Mouse (Mus musculus): Measurements from ENCODE around the gene Wasf2. TPM values are rescaled to one million over a fixed set of nuclear protein-coding genes. Genes with fewer than 3 reads are reported as not detected.

Wasf2 gene
- total and polyA plus RNA-seq, 3 experiments: 14.9 to 59.5 (median 21.7) TPM

DNA sequence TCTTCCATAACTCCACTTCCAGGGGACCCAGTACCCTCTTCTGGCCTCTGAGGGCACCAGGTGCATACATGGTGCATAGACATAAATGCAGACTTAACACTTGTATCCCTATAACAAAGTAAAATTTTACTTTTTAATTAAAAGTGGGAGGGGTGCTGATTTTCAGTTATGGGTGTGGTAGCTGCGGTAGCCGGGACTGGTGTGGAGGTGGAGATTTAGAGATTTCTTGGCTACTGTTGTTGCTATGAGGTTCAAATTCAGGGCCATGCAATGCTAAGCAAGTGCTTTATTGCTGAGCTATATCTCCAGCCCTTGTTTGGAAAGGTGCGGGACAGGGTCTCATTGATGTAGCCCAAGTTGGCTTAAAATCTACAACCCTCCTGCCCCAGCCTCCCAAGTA is 88.4 kb downstream of the Wasf2 start:
- in situ Hi-C loops (cut with MboI; ENCODE audit: low pct_ligation_motif_present, low pct_unique_long_range_greater_than_20kb, low sequenced_read_pairs) (no loop called here), dilution Hi-C loops (cut with MboI; ENCODE audit: extremely low pct_ligation_motif_present, extremely low pct_unique_long_range_greater_than_20kb, low sequenced_read_pairs) (no loop called here)
- no peak overlapping the region for H3K9ac ChIP-seq (ENCODE audit: insufficient read depth, low read depth)
- H3K27me3 ChIP-seq (replicated peaks): peaks cover 56% of the 10 kb centered on the region
- DNase-seq (ENCODE audit: extremely low read depth): no peak
- no peak overlapping the region for H3K4me3 ChIP-seq (replicated peaks in 1 of 3; ENCODE audit: low read depth in 2 of 3, low read length in 2 of 3, poor library complexity in 1 of 3)
- H3K79me2 ChIP-seq (replicated peaks; ENCODE audit: control insufficient read depth, extremely low read depth, insufficient read depth, poor library complexity, severe bottlenecking): no peaks in the 10 kb centered on the region
- no peak overlapping the region for H3K27ac ChIP-seq (ENCODE audit: insufficient read depth, low read depth)
- H3K36me3 ChIP-seq (replicated peaks in 1 of 2; ENCODE audit: control insufficient read depth in 1 of 2, insufficient read depth in 1 of 2, low read length in 1 of 2): no peaks in the 10 kb centered on the region
- TF ChIP-seq JUND (conservative IDR thresholded peaks at IDR 0.05; ENCODE audit: low read depth, low read length): no peak
- TF ChIP-seq ZNF384 (IDR thresholded peaks at IDR 0.05; ENCODE audit: low read depth, low read length): no peak
- TF ChIP-seq USF1 (IDR thresholded peaks at IDR 0.05; ENCODE audit: low read depth, low read length): no peak
- TF ChIP-seq RAD21 (IDR thresholded peaks at IDR 0.05; ENCODE audit: low read depth, low read length): no peak
- TF ChIP-seq NELFE (IDR thresholded peaks at IDR 0.05; ENCODE audit: low read depth, low read length): no peak
- TF ChIP-seq ZC3H11A (IDR thresholded peaks at IDR 0.05; ENCODE audit: low read depth, low read length): no peak
- TF ChIP-seq MEF2A (IDR thresholded peaks at IDR 0.05; ENCODE audit: borderline replicate concordance, low read depth, low read length): no peak
- no peak for TF ChIP-seq ELF1 (IDR thresholded peaks at IDR 0.05; ENCODE audit: low read depth, low read length)
- TF ChIP-seq HCFC1 (IDR thresholded peaks at IDR 0.05; ENCODE audit: low read depth, low read length): no peak
- peaks cover 4 to 14% of the 10 kb centered on the region in 2 experiments for H3K4me1 ChIP-seq (ENCODE audit: control insufficient read depth in 1 of 2, insufficient read depth in 2 of 2)
- no peak overlapping the region for H3K4me2 ChIP-seq (ENCODE audit: insufficient read depth, low read depth, poor library complexity, severe bottlenecking)
- H3K9me3 ChIP-seq (replicated peaks; ENCODE audit: low read length): no peaks in the 10 kb centered on the region

DNA sequence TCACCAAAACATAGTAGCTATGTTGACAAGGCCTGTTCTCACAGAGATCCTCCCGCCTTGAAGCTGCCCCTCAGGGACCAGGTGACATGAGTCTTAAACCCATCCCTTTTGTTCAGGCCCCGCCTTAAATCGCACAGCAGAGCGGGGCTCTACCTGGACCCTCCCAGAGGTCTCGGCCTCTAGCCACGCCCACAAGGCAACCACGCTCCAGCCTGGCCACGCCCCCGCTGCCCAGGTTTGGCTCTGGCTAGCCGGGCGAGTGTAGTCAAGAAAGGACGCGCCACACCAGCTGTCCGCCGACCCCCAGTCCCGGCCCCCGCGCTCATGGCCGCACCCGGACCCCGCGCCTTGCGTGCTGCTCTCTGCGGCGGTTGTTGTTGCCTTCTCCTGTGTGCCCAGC is 90.4 kb downstream of the Wasf2 start:
- Histone ChIP-seq H3K27me3 (replicated peaks) (peaks cover 56% of the 10 kb centered on the region), H3K4me3 (replicated peaks in 1 of 3; ENCODE audit: low read depth in 2 of 3, low read length in 2 of 3, poor library complexity in 1 of 3) (no peak overlapping the region), H3K27ac (ENCODE audit: insufficient read depth, low read depth) (no peak overlapping the region), H3K4me1 (ENCODE audit: control insufficient read depth in 1 of 2, insufficient read depth in 2 of 2) (peaks cover 4 to 14% of the 10 kb centered on the region in 2 experiments), H3K9ac (ENCODE audit: insufficient read depth, low read depth) (no peak overlapping the region), H3K36me3 (replicated peaks in 1 of 2; ENCODE audit: control insufficient read depth in 1 of 2, insufficient read depth in 1 of 2, low read length in 1 of 2) (no peaks in the 10 kb centered on the region), H3K4me2 (ENCODE audit: insufficient read depth, low read depth, poor library complexity, severe bottlenecking) (no peak overlapping the region), H3K79me2 (replicated peaks; ENCODE audit: control insufficient read depth, extremely low read depth, insufficient read depth, poor library complexity, severe bottlenecking) (no peaks in the 10 kb centered on the region), H3K9me3 (replicated peaks; ENCODE audit: low read length) (no peaks in the 10 kb centered on the region)
- DNase-seq (ENCODE audit: extremely low read depth): no peak
- in situ Hi-C loops (cut with MboI; ENCODE audit: low pct_ligation_motif_present, low pct_unique_long_range_greater_than_20kb, low sequenced_read_pairs): no loop called here
- dilution Hi-C loops (cut with MboI; ENCODE audit: extremely low pct_ligation_motif_present, extremely low pct_unique_long_range_greater_than_20kb, low sequenced_read_pairs): no loop called here
- TF ChIP-seq UBTF (IDR thresholded peaks at IDR 0.05; ENCODE audit: low read depth, low read length) (no peak), CTCF (conservative IDR thresholded peaks at IDR 0.05 in 1 of 2, IDR thresholded peaks at IDR 0.05 in 1 of 2; ENCODE audit: low read depth in 2 of 2, low read length in 2 of 2) (no peak), POLR2A (IDR thresholded peaks at IDR 0.05; ENCODE audit: low read depth, low read length) (no peak)

DNA sequence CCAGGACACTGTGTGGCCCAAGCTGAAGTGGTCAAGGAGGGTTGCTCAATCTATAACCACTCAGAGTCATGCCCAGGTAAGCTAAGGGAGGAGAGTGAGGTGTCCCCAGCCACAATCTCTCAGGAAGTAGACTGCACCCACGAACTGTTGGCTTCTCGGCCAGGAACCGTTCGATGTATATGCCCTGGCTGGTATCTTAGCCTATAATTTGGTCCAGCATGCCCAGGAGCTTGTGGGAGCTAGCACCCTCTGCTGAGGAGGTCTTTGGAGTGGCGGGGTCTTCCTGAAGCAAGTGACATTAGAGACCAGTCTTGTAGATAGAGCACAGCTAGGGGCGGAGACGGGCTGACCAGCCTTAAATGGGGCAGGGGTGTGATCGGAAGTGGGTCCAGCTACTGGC is 91.4 kb downstream of the Wasf2 start:
- TF ChIP-seq HCFC1 (IDR thresholded peaks at IDR 0.05; ENCODE audit: low read depth, low read length) (no peak), GABPA (IDR thresholded peaks at IDR 0.05; ENCODE audit: insufficient replicate concordance, low read depth, low read length) (no peak), SIN3A (IDR thresholded peaks at IDR 0.05; ENCODE audit: low read length) (no peak), ZC3H11A (IDR thresholded peaks at IDR 0.05; ENCODE audit: low read depth, low read length) (no peak), EP300 (IDR thresholded peaks at IDR 0.05; ENCODE audit: low read length) (no peak), E2F4 (IDR thresholded peaks at IDR 0.05; ENCODE audit: insufficient replicate concordance, low read depth, low read length) (no peak), POLR2AphosphoS2 (IDR thresholded peaks at IDR 0.05; ENCODE audit: low read depth, low read length) (no peak), ZMIZ1 (IDR thresholded peaks at IDR 0.05; ENCODE audit: low read depth, low read length) (no peak), TBP (conservative IDR thresholded peaks at IDR 0.05; ENCODE audit: low read depth, low read length) (no peak), ETS1 (conservative IDR thresholded peaks at IDR 0.05; ENCODE audit: low read depth, low read length) (no peak), IRF4 (IDR thresholded peaks at IDR 0.05; ENCODE audit: low read depth, low read length) (no peak), CTCF (conservative IDR thresholded peaks at IDR 0.05 in 1 of 2, IDR thresholded peaks at IDR 0.05 in 1 of 2; ENCODE audit: low read depth in 2 of 2, low read length in 2 of 2) (no peak), CHD2 (IDR thresholded peaks at IDR 0.05; ENCODE audit: low read length) (no peak)

More for the DNA sequence above, 91.4 kb downstream of the Wasf2 start:
- peaks cover 4 to 14% of the 10 kb centered on the region in 2 experiments for H3K4me1 ChIP-seq (ENCODE audit: control insufficient read depth in 1 of 2, insufficient read depth in 2 of 2)
- no peaks in the 10 kb centered on the region for H3K79me2 ChIP-seq (replicated peaks; ENCODE audit: control insufficient read depth, extremely low read depth, insufficient read depth, poor library complexity, severe bottlenecking)
- H3K4me2 ChIP-seq (ENCODE audit: insufficient read depth, low read depth, poor library complexity, severe bottlenecking): no peak overlapping the region
- dilution Hi-C loops (cut with MboI; ENCODE audit: extremely low pct_ligation_motif_present, extremely low pct_unique_long_range_greater_than_20kb, low sequenced_read_pairs) (no loop called here), in situ Hi-C loops (cut with MboI; ENCODE audit: low pct_ligation_motif_present, low pct_unique_long_range_greater_than_20kb, low sequenced_read_pairs) (no loop called here)
- no peak overlapping the region for H3K9ac ChIP-seq (ENCODE audit: insufficient read depth, low read depth)
- no peaks in the 10 kb centered on the region for H3K9me3 ChIP-seq (replicated peaks; ENCODE audit: low read length)
- no peak for DNase-seq (ENCODE audit: extremely low read depth)
- peaks cover 65% of the 10 kb centered on the region for H3K27me3 ChIP-seq (replicated peaks)
- no peak overlapping the region for H3K27ac ChIP-seq (ENCODE audit: insufficient read depth, low read depth)
- H3K4me3 ChIP-seq (replicated peaks in 1 of 3; ENCODE audit: low read depth in 2 of 3, low read length in 2 of 3, poor library complexity in 1 of 3): no peak overlapping the region
- H3K36me3 ChIP-seq (replicated peaks in 1 of 2; ENCODE audit: control insufficient read depth in 1 of 2, insufficient read depth in 1 of 2, low read length in 1 of 2): no peaks in the 10 kb centered on the region

Measured in CH12.LX (cell line).